Mouse (Mus musculus): ENCODE data around the gene Ripply3. TPM values are rescaled to one million over a fixed set of nuclear protein-coding genes. Genes with fewer than 3 reads are reported as not detected.

Ripply3 gene
- total RNA-seq, 2 experiments from 2014 or later, result 0.21 to 0.22 TPM

Other genes starting within 250 kb of the Ripply3 start
- gene Sim2, start 243.5 kb upstream of the Ripply3 start, total RNA-seq (2021), result under 1 TPM; 0.11 TPM
- gene Hlcs, start 14.8 kb upstream of the Ripply3 start, total RNA-seq (2021), result 10 to 100 TPM; 14.0 to 15.8 TPM
- gene Ttc3, start 42.2 kb downstream of the Ripply3 start, total RNA-seq (2021), result 100 to 1,000 TPM; 802 to 810 TPM
- 10 to 100 TPM; 42.0 to 44.8 TPM for gene Pigp, start 43.4 kb downstream of the Ripply3 start, total RNA-seq (2021)
- gene Vps26c, start 198.4 kb downstream of the Ripply3 start, total RNA-seq (2021), result 10 to 100 TPM; 28.4 to 31.0 TPM
- gene Dyrk1a, start 241.6 kb downstream of the Ripply3 start, total RNA-seq (2021), result 10 to 100 TPM; 87.3 to 91.2 TPM